Mouse (Mus musculus) hindbrain, embryonic 14.5 days (tissue): ENCODE measurements around the gene Mcts2. TPM values are rescaled to one million over a fixed set of nuclear protein-coding genes. Genes with fewer than 3 reads are reported as not detected.

Experiments used
- polyA plus RNA-seq: library from polyadenylated mRNA; unstranded; fragments of >200 nt; fragmentation: Nextera tagmentation; extraction: Ambion mirVana; gene quantifications from 2 replicates; pipeline ENCODE4 v1.2.1, GENCODE M21; 2014

Mcts2 gene
- polyA plus RNA-seq, 1 experiment from 2014 or later: 41.9 TPM

Other genes starting within 250 kb of the Mcts2 start
- gene Defb23, start 222.4 kb upstream of the Mcts2 start, polyA plus RNA-seq: not detected in 2 replicates
- not detected in 2 replicates for gene Defb20, start 210.0 kb upstream of the Mcts2 start, polyA plus RNA-seq
- not detected in 2 replicates for gene Defb22, start 196.9 kb upstream of the Mcts2 start, polyA plus RNA-seq
- not detected in 2 replicates for gene Defb26, start 175.3 kb upstream of the Mcts2 start, polyA plus RNA-seq
- not detected in 2 replicates for gene Defb28, start 168.8 kb upstream of the Mcts2 start, polyA plus RNA-seq
- not detected in 2 replicates for gene Defb29, start 146.9 kb upstream of the Mcts2 start, polyA plus RNA-seq
- gene Gm17416, start 117.7 kb upstream of the Mcts2 start, polyA plus RNA-seq: not detected in 2 replicates
- not detected in 2 replicates for gene Defb21, start 114.3 kb upstream of the Mcts2 start, polyA plus RNA-seq
- gene Defb19, start 106.7 kb upstream of the Mcts2 start, polyA plus RNA-seq: not detected in 2 replicates
- not detected in 2 replicates for gene Defb45, start 87.6 kb upstream of the Mcts2 start, polyA plus RNA-seq
- not detected in 2 replicates for gene Defb36, start 82.7 kb upstream of the Mcts2 start, polyA plus RNA-seq
- not detected in 2 replicates for gene Defb25, start 64.0 kb upstream of the Mcts2 start, polyA plus RNA-seq
- gene Rem1, start 60.1 kb upstream of the Mcts2 start, polyA plus RNA-seq: 0.33 and 0.87 TPM in 2 replicates
- gene H13, start 17.6 kb upstream of the Mcts2 start, polyA plus RNA-seq: 155 and 164 TPM in 2 replicates
- gene Id1, start 49.2 kb downstream of the Mcts2 start, polyA plus RNA-seq: 56.5 and 68.0 TPM in 2 replicates
- gene Cox4i2, start 67.1 kb downstream of the Mcts2 start, polyA plus RNA-seq: 5.8 TPM in 2 replicates
- 155 and 165 TPM in 2 replicates for gene Bcl2l1, start 144.7 kb downstream of the Mcts2 start, polyA plus RNA-seq
- gene Tpx2, start 160.9 kb downstream of the Mcts2 start, polyA plus RNA-seq: 17.2 and 20.1 TPM in 2 replicates
- gene Mylk2, start 224.3 kb downstream of the Mcts2 start, polyA plus RNA-seq: not detected in 2 replicates
- gene Foxs1, start 246.2 kb downstream of the Mcts2 start, polyA plus RNA-seq: 3.5 and 4.9 TPM in 2 replicates